Mouse (Mus musculus) cerebellum, adult 2 months (tissue): ENCODE results near the gene Slc9a3r2. TPM values are rescaled to one million over a fixed set of nuclear protein-coding genes. Genes with fewer than 3 reads are reported as not detected.

Source experiments
- DNase-seq, 2 experiments: peaks; one replicate each; pipeline ENCODE4 v3.0.0; 2021
- H3K27ac ChIP-seq: fragments of 200-500 bp; 2 replicates; pipeline ENCODE4 v1.5.1; 2012; ENCODE audit warnings: low read length, control low read depth, inconsistent platforms; ENCODE audit not compliant: insufficient read depth
- H3K27me3 ChIP-seq: fragments of 200-500 bp; 2 replicates; pipeline ENCODE4 v1.6.1; 2012; ENCODE audit warnings: inconsistent platforms, mild to moderate bottlenecking, low read length, moderate library complexity; ENCODE audit not compliant: control insufficient read depth, insufficient read depth
- H3K4me1 ChIP-seq: fragments of 200-500 bp; 2 replicates; pipeline ENCODE4 v1.6.1; 2011; ENCODE audit warnings: low read length; ENCODE audit not compliant: control insufficient read depth, insufficient read depth
- H3K4me3 ChIP-seq: fragments of 200-500 bp; replicated peaks from 2 replicates; pipeline ENCODE3; 2011; ENCODE audit warnings: mild to moderate bottlenecking, low read depth, low read length, control low read depth; ENCODE audit not compliant: insufficient read depth
- CTCF ChIP-seq: fragments of 200-500 bp; IDR thresholded peaks from 2 replicates; pipeline ENCODE4 v1.5.1; 2011; ENCODE audit warnings: low read depth, mild to moderate bottlenecking, control low read depth, low read length, moderate library complexity, borderline replicate concordance; ENCODE audit not compliant: insufficient read depth
- POLR2A ChIP-seq: fragments of 200-500 bp; IDR thresholded peaks from 2 replicates; pipeline ENCODE4 v1.6.1; 2011; ENCODE audit warnings: low read length, control low read depth, borderline replicate concordance; ENCODE audit not compliant: insufficient read depth
- WGBS: fragments of 180-500 bp; shearing (Covaris S2); methylation state at CpG from one replicate; pipeline ENCODE4 v1.1.7; 2018; 5-methylcytosine and 5-hydroxymethylcytosine counted together
- polyA plus RNA-seq: library from polyadenylated mRNA; depleted of rRNA; stranded (reverse); fragments of >200 nt; gene quantifications from 2 replicates; pipeline ENCODE4 v1.2.3, GENCODE M21; 2012

Slc9a3r2 gene
- polyA plus RNA-seq, 1 experiment, result 140 TPM

DNA sequence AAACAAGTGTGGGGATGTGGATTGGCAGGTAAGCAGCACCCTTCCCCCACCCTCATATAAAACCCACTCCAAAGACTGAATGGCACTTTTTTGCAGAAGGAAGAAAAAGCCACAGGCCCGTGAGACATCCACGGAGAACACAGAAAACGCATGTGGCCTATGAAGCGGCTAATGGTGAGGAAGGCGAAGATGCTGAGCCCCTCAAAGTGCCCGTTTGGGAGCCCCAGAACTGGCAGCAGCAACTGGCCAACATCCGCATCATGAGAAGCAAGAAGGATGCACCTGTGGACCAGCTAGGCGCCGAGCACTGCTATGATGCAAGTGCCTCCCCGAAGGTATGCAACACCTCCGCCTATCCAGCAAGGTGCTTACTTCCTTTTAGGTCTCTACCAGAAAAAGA lies 16.3 kb downstream of the Slc9a3r2 start:
- Histone ChIP-seq H3K27me3 (no peaks in the 10 kb centered on the region), H3K4me1 (peaks cover 7% of the 10 kb centered on the region), H3K27ac (no peak overlapping the region), H3K4me3 (no peak overlapping the region)
- no peak for TF ChIP-seq CTCF
- no peak for DNase-seq
- WGBS, result 97% methylated on average over 11 of the region's 11 CpGs

DNA sequence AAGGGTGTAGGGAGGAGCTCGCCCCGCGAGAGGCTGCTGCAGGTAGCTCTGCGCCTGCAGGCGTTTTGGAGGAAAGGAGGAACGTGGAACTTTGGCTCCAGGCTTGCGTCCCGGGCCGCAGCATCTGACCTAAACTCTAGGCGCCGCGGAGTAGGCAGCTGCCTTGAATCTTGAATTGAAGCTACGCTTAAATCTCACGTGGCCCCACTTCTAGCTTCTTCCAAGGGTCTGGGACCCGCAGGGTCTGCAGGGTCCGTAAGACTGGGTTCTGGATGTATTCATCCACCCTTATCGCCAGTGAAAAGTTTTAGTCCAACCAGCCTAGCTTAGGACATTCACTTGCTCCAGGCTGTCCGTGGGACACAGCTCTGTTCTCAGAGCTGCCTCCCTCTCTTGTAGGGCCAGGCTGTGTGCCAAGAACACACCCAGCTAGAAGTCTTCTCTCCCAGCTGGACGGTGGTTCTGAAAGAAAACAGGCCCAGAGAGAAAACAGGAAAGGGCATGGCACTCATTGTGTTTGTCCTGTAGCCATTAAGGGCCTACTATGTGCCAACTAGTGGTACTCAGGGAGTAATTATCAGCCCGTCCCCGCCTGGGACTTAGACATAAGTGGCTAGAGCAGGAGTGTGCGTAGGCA lies 17.2 kb downstream of the Slc9a3r2 start:
- 7% methylated on average over 22 of the region's 22 CpGs for WGBS
- TF ChIP-seq CTCF, result no peak
- no peak for TF ChIP-seq POLR2A
- Histone ChIP-seq H3K4me1 (peaks cover 7% of the 10 kb centered on the region), H3K27ac (peak overlapping the region; percentile 64), H3K4me3 (peak overlapping the region; percentile 88), H3K27me3 (no peaks in the 10 kb centered on the region)
- DNase-seq, result peak; percentile 41 to 46

DNA sequence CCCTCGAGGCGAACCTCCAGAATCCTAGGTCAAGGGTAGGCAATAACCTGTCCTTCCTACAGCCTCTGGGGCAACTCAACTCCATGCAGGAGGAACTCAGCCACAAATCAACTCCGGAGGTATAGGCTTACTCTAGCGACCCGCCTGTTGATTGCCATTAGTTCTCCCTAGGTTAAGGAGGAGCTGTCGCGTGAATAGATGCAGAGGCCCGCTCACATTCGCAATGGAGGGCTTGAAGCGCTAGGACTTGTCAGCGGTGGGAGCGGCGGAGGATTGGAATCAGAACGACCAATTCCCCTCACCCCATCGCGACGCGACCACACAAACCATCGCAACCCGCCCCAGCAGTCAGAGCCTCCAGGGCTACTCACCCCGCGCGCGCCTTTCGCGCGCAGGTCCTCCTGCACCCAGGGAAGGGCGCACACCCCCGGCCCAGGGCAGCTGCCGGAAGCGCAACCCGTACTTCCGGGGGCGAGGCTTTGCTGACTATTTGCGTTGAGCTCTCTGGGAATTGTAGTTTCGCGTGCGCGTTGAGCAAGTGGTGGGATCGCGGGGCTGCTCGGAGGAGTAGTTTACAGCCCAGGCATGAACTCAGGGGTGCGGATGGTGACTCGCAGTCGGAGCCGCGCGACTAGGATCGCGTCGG lies 17.8 kb downstream of the Slc9a3r2 start, which contains the start of the genes Tsc2 and Nthl1:
TSS of gene Tsc2 (minus strand) at position 464 of the 646 bp plus-strand sequence.
TSS of gene Nthl1 (plus strand) at position 514 of the 646 bp plus-strand sequence.
- 1% methylated on average over 51 of the region's 51 CpGs for WGBS
- H3K4me1 ChIP-seq, result peaks cover 7% of the 10 kb centered on the region
- TF ChIP-seq POLR2A, result peak; percentile 92
- no peak for TF ChIP-seq CTCF
- H3K27ac ChIP-seq, result peak within 1 kb of the TSS; percentile 64
- H3K27me3 ChIP-seq, result no peaks in the 10 kb centered on the region
- peak; percentile 79 to 84 for DNase-seq
- H3K4me3 ChIP-seq, result peak within 1 kb of the TSS; percentile 88

DNA sequence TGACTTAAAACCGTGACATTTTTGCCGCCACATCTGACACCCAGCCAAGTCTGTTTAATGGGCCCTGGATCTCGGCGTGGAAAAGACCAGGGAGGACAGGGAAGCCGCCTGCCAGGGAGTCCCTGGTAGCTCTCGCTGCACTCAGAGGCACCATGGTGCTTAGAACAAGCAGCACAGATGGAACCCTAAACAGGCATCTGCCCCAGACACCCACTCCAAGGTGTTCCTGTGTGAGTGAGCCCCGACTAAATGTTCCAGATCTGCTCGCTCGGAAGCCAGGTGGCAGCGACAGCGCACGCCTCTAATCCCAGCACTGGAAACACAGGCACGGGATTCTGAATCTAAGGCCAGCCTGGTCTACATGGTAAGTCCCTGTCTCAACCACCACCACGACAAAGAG lies 20.1 kb downstream of the Slc9a3r2 start:
- no peak overlapping the region for H3K4me3 ChIP-seq
- peaks cover 7% of the 10 kb centered on the region for H3K4me1 ChIP-seq
- 74% methylated on average over 14 of the region's 14 CpGs for WGBS
- H3K27me3 ChIP-seq, result no peaks in the 10 kb centered on the region
- no peak for DNase-seq
- no peak for TF ChIP-seq CTCF
- TF ChIP-seq POLR2A, result no peak
- H3K27ac ChIP-seq, result no peak overlapping the region

DNA sequence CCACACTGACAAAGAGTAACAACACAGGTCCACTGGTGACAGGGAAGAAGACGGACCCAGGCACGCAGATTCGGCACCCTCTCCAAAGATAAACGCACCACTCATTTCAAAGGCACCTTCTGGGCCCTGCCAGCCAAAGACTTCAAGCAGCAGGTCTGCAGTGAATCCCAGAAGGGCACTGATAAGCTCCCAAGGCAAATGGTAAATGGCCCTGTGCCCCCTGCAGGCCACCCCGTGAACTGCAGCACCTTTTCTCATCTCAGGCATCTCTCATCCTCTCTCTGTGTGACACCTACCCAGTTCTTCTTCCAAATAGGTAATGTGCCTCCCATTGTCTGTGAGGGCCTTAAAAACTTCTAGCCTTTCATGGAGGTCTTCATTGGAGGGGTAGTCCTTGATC lies 21.5 kb downstream of the Slc9a3r2 start:
- WGBS, result 39% methylated on average over 5 of the region's 5 CpGs
- Histone ChIP-seq H3K27ac (no peak overlapping the region), H3K4me3 (no peak overlapping the region), H3K4me1 (peaks cover 7% of the 10 kb centered on the region), H3K27me3 (no peaks in the 10 kb centered on the region)
- TF ChIP-seq POLR2A (no peak), CTCF (peak; percentile 98)
- DNase-seq, result peak; percentile 79 to 89

DNA sequence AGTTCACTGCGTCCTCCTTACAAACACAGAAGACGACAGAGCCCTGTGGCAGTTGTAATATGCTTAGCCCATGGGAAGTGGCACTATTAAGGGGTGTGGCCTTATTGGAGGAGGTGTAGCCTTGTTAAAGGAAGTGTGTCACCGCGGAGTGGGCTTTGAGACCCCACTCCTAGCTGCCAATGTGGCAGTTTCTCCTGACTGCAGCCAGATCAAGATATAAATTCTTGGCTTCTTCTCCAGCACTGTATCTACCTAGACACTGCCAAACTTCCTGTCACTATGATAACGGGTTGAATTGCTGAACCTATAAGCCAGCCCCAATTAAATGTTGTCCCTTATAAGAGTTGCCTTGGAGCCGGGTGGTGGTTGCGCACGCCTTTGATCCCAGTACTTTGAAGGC lies 24.7 kb downstream of the Slc9a3r2 start:
- no peaks in the 10 kb centered on the region for H3K27me3 ChIP-seq
- H3K4me1 ChIP-seq, result no peaks in the 10 kb centered on the region
- no peak overlapping the region for H3K27ac ChIP-seq
- TF ChIP-seq POLR2A (no peak), CTCF (no peak)
- DNase-seq, result no peak
- WGBS, result 92% methylated on average over 8 of the region's 8 CpGs
- H3K4me3 ChIP-seq, result no peak overlapping the region

DNA sequence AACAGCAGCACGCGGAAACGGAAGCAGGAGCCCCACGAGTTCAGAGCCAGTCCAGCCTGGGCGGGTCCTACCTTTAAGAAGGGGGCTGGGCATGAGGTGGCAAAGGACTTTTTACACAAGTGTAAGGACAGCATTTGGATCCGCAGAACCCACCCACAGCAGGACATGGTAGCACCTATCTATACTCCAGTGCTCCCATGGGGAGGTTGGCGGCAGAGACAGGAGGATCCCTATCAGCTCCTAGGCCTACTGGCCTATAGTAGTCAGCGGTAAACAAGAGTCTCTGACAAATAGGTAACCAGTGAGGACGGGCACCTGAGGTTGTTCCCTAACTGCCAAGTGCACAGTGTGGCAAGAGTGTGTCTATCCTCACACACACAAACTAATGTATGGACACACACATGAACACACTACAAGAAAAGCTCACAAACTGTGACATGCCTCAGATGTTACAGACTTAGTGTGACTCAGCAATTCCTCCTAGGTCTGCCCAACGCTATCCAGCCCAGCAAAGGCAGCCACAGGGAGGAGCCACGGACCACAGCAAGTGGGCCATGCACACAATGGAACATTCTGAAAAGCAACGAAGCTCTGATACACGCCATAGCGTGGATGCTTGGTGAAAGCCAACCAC lies 32.4 kb downstream of the Slc9a3r2 start:
- H3K27ac ChIP-seq, result no peak overlapping the region
- no peak overlapping the region for H3K4me3 ChIP-seq
- no peaks in the 10 kb centered on the region for H3K4me1 ChIP-seq
- H3K27me3 ChIP-seq, result no peaks in the 10 kb centered on the region
- DNase-seq, result no peak
- 83% methylated on average over 14 of the region's 14 CpGs for WGBS
- no peak for TF ChIP-seq CTCF
- TF ChIP-seq POLR2A, result no peak
